In the genomic region with DNA sequence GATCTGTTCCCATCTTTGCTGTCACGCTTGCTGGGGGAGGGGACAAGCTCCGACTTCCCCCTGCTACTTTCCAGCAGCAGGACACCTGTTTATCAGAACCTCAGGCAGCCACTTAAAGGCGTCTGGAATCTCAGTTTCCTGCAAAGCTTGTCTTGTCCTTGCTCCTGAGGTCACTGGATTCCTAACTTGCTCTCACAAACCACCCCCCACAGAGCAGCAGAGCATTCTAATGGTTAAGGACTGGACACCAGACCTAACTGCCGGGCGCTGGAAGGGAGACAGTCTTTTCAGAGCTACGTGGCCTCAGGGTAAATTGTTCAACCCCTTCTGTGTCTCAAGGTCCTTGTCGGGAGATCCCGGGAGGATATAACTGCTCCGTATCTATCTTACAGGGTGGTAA, we compare ENCODE assay signal across 24 mouse cellular contexts. TPM values are rescaled to one million over a fixed set of nuclear protein-coding genes. Genes with fewer than 3 reads are reported as not detected.
DNase-seq lines count a peak whose midpoint lies in the region; ATAC-seq and TF ChIP-seq lines count a peak whose summit lies in the region.
"Had no signal": no experiment of that assay in that cellular context is flagged by ENCODE, and none has a peak within 500 bp of the region (broad histone marks: within the 10 kb centered on the region; RNA-seq: fewer than 3 reads in every experiment).

No protein-coding gene starts in this region.

- H3K4me3 ChIP-seq in heart, embryonic 10.5 days, result peak overlapping the region; percentile 28; the same call in 1 of the 2 replicates
- peak overlapping the region; percentile 40 to 47 for H3K4me3 ChIP-seq in ES-E14 (ENCODE audit: insufficient read depth in 1 of 2, low read depth in 1 of 2, low read length in 2 of 2, poor library complexity in 1 of 2, severe bottlenecking in 1 of 2)
- no peak overlapping the region for H3K4me3 ChIP-seq in midbrain, embryonic 13.5 days (replicated peaks)
- H3K4me3 ChIP-seq: embryonic facial prominence, embryonic 12.5 days; erythroblast, embryonic 14.5 days; forebrain, embryonic 15.5 days; left cerebral cortex, adult 2 months; megakaryocyte, embryonic 14.5 days had no signal

- peaks cover 22% of the 10 kb centered on the region for H3K27me3 ChIP-seq in heart, embryonic 10.5 days (ENCODE audit: insufficient read depth, poor library complexity, severe bottlenecking)
- peaks cover 23% of the 10 kb centered on the region for H3K27me3 ChIP-seq in midbrain, embryonic 13.5 days
- H3K27me3 ChIP-seq: Patski had no signal

- intact Hi-C loops in heart, postnatal 36 days (cut with DNase I), result no loop called here

- H3K4me1 ChIP-seq in heart, embryonic 10.5 days, result peaks cover 11% of the 10 kb centered on the region
- H3K4me1 ChIP-seq in ES-E14 (ENCODE audit: control insufficient read depth in 2 of 2, insufficient read depth in 2 of 2, low read length in 2 of 2, poor library complexity in 1 of 2), result peaks cover 4 to 20% of the 10 kb centered on the region in 2 experiments; a peak in 3 of 4 replicates
- peaks cover 15% of the 10 kb centered on the region for H3K4me1 ChIP-seq in midbrain, embryonic 13.5 days (replicated peaks)
- H3K4me1 ChIP-seq: megakaryocyte, embryonic 14.5 days had no signal

- no peak overlapping the region for H3K4me2 ChIP-seq in midbrain, embryonic 13.5 days (replicated peaks)
- H3K4me2 ChIP-seq: embryonic facial prominence, embryonic 12.5 days; forebrain, embryonic 15.5 days; liver, embryonic 11.5 days had no signal

- no peaks in the 10 kb centered on the region for H3K36me3 ChIP-seq in heart, embryonic 10.5 days
- H3K36me3 ChIP-seq in ES-E14 (ENCODE audit: control insufficient read depth, insufficient read depth, low read length, poor library complexity, severe bottlenecking), result no peaks in the 10 kb centered on the region; the same call in 1 of the 2 replicates
- H3K36me3 ChIP-seq in midbrain, embryonic 13.5 days, result no peaks in the 10 kb centered on the region
- H3K36me3 ChIP-seq: embryonic facial prominence, embryonic 12.5 days; forebrain, embryonic 15.5 days had no signal

- H3K9ac ChIP-seq in ES-E14 (ENCODE audit: insufficient read depth, low read depth, low read length, poor library complexity, severe bottlenecking), result no peak overlapping the region; the same call in 1 of the 2 replicates
- no peak overlapping the region for H3K9ac ChIP-seq in midbrain, embryonic 13.5 days (replicated peaks)
- H3K9ac ChIP-seq: embryonic facial prominence, embryonic 12.5 days; forebrain, embryonic 15.5 days had no signal

- WGBS in heart, embryonic 10.5 days, result 7% methylated on average over 9 of the region's 9 CpGs
- WGBS in midbrain, embryonic 13.5 days, result 26% methylated on average over 9 of the region's 9 CpGs

- H3K9me3 ChIP-seq in heart, embryonic 10.5 days, result no peaks in the 10 kb centered on the region
- no peaks in the 10 kb centered on the region for H3K9me3 ChIP-seq in ES-E14 (ENCODE audit: control insufficient read depth, insufficient read depth, low read depth, low read length)
- no peaks in the 10 kb centered on the region for H3K9me3 ChIP-seq in midbrain, embryonic 13.5 days
- H3K9me3 ChIP-seq: embryonic facial prominence, embryonic 12.5 days; forebrain, embryonic 15.5 days had no signal

- in situ Hi-C loops in ES-E14 (cut with MboI; ENCODE audit: low sequenced_read_pairs in 2 of 2, unreplicated experiment in 2 of 2), result loop anchor here in 1 of 2 experiments (25.0 kb wide), 1 partner anchor 257 kb away; no protein-coding TSS in a partner anchor

- no peak for DNase-seq in heart, embryonic 10.5 days (ENCODE audit: low spot score)
- no peak for DNase-seq in heart, postnatal 36 days
- DNase-seq in kidney, postnatal 36 days, result peak; percentile 42 to 45
- DNase-seq in kidney, postnatal 14 days, result no peak
- DNase-seq in ES-E14 (ENCODE audit: low read depth, low spot score), result peak; percentile 91
- DNase-seq in mesoderm, embryonic 11.5 days (ENCODE audit: low read depth, low spot score), result peak; percentile 37
- no peak for DNase-seq in ovary, adult 18-20 months (ENCODE audit: low spot score)
- DNase-seq: cerebellum, adult 18-20 months; cerebellum, postnatal 25 days; gastrocnemius, postnatal 36 days; layer of hippocampus, adult 9-11 months; left cerebral cortex, postnatal 4 days; lung, adult 18-20 months; spleen, adult 18-20 months had no signal

- no peak overlapping the region for H3K27ac ChIP-seq in heart, embryonic 10.5 days
- H3K27ac ChIP-seq in ES-E14 (ENCODE audit: insufficient read depth, low read depth, low read length, poor library complexity, severe bottlenecking), result peak overlapping the region; percentile 91
- no peak overlapping the region for H3K27ac ChIP-seq in midbrain, embryonic 13.5 days
- H3K27ac ChIP-seq: embryonic facial prominence, embryonic 12.5 days; forebrain, embryonic 15.5 days; left cerebral cortex, adult 2 months had no signal

- no peak for ATAC-seq in midbrain, embryonic 13.5 days
- ATAC-seq: forebrain, embryonic 15.5 days; hindbrain, embryonic 16.5 days; intestine, embryonic 16.5 days; Patski had no signal

TF ChIP-seq in ES-E14, 5 proteins besides CTCF, POLR2A, EP300 and RAD21:
- no peak for TF ChIP-seq ZC3H11A (IDR thresholded peaks at IDR 0.05; ENCODE audit: borderline replicate concordance, low read depth, low read length)
- no peak for TF ChIP-seq HCFC1 (IDR thresholded peaks at IDR 0.05; ENCODE audit: borderline replicate concordance, insufficient read depth, low read length)
- no peak for TF ChIP-seq CHD2 (IDR thresholded peaks at IDR 0.05; ENCODE audit: low read depth, low read length)
- no peak for TF ChIP-seq ZNF384 (IDR thresholded peaks at IDR 0.05; ENCODE audit: low read depth, low read length)
- no peak for TF ChIP-seq MAFK (IDR thresholded peaks at IDR 0.05; ENCODE audit: insufficient read depth, low read depth, low read length)

RNA-seq across cellular contexts. Expression of gene Kctd15, which starts 12.8 kb away (rescaled TPM):
- 15.3 and 25.5 TPM in 2 replicates for polyA plus RNA-seq in heart, embryonic 10.5 days (2016; fragmentation: Nextera tagmentation; extraction: Ambion mirVana)
- total RNA-seq in heart, postnatal 36 days (2021), result 1 to 10 TPM; 3.0 to 3.2 TPM
- total RNA-seq in ES-E14 (2012; rRNA removed), result 15.9 and 18.1 TPM in 2 replicates
- polyA plus RNA-seq in midbrain, embryonic 13.5 days (2015; fragmentation: Nextera tagmentation; extraction: Ambion mirVana), result 35.2 and 42.8 TPM in 2 replicates
- polyA plus RNA-seq: erythroblast, embryonic 14.5 days had no signal

Comparison
In these comparisons a context has a peak if more than half of its experiments do, and no peak if none do; other contexts are left out.
1. DNase-seq: peak in kidney, postnatal 36 days (2 of 2), ES-E14 (single experiment) and mesoderm, embryonic 11.5 days (single experiment); none in heart, embryonic 10.5 days (single experiment), heart, postnatal 36 days (0 of 2), kidney, postnatal 14 days (single experiment) and ovary, adult 18-20 months (single experiment).